Mouse (Mus musculus) layer of hippocampus, adult 11-12 months (tissue): Measurements from ENCODE around the gene Hps3.

Source experiments
- DNase-seq: peaks from one replicate; pipeline ENCODE4 v3.0.0; 2022; ENCODE audit warnings: low spot score

Gene Hps3

DNA sequence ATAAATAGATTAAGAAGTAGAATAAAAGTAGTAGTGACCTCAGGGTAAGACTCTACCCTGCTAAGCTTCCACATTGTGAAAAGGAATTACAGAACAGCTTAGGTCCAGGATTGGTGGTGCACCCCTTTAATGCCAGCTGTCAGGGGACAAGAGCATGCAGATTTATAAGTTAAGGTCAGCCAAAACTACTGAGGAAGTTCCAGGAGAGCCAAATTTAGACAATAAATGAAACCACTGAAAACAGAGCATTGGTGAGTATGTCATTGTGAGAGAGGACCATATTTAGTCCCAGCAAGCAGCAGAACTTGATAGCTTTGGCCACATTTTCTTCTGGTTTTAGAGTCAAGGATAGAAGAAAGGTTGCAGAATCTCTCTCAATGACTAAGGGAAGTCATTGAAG, 86.6 kb downstream of the Hps3 start:
- no peak for DNase-seq
